Mouse (Mus musculus) heart, embryonic 15.5 days (tissue): Measurements from ENCODE around the gene Ptcra. TPM values are rescaled to one million over a fixed set of nuclear protein-coding genes. Genes with fewer than 3 reads are reported as not detected.

Source experiments
- ATAC-seq: fragments of 200-750 bp; cut with Nextera tagmentation; replicated peaks from 2 replicates; pipeline ENCODE4 v1.8.0; 2017; ENCODE audit warnings: low read depth, moderate TSS enrichment; ENCODE audit not compliant: insufficient number of reproducible peaks, insufficient read depth, low FRiP score
- H3K27ac ChIP-seq: fragments of 300-500 bp; sonication (generic); 2 replicates; pipeline ENCODE4 v1.5.1; 2015; ENCODE audit warnings: mild to moderate bottlenecking, inconsistent platforms
- H3K27me3 ChIP-seq: fragments of 300-500 bp; sonication (generic); 2 replicates; pipeline ENCODE4 v1.6.1; 2015; ENCODE audit warnings: inconsistent platforms
- H3K36me3 ChIP-seq: fragments of 300-500 bp; sonication (generic); 2 replicates; pipeline ENCODE4 v1.6.1; 2015; ENCODE audit warnings: mild to moderate bottlenecking, inconsistent platforms
- H3K4me1 ChIP-seq: fragments of 300-500 bp; sonication (generic); replicated peaks from 2 replicates; pipeline ENCODE4 v1.6.1; 2015; ENCODE audit warnings: inconsistent platforms
- H3K4me2 ChIP-seq: fragments of 300-500 bp; sonication (generic); 2 replicates; pipeline ENCODE4 v1.6.1; 2015; ENCODE audit warnings: inconsistent platforms, mild to moderate bottlenecking, moderate library complexity
- H3K4me3 ChIP-seq: fragments of 300-500 bp; sonication (generic); 2 replicates; pipeline ENCODE4 v1.5.1; 2015; ENCODE audit warnings: mild to moderate bottlenecking, inconsistent platforms
- H3K9ac ChIP-seq: fragments of 300-500 bp; sonication (generic); 2 replicates; pipeline ENCODE4 v1.6.1; 2015; ENCODE audit warnings: mild to moderate bottlenecking, inconsistent platforms
- H3K9me3 ChIP-seq: fragments of 300-500 bp; sonication (generic); replicated peaks from 2 replicates; pipeline ENCODE4 v1.6.1; 2016; ENCODE audit warnings: inconsistent platforms
- WGBS: fragments of 180-500 bp; shearing (Covaris S2); methylation state at CpG from one replicate; pipeline ENCODE4 v1.1.7; 2015; ENCODE audit warnings: mixed read lengths; 5-methylcytosine and 5-hydroxymethylcytosine counted together
- polyA plus RNA-seq: library from polyadenylated mRNA; unstranded; fragments of >200 nt; fragmentation: Nextera tagmentation; extraction: Ambion mirVana; gene quantifications from 2 replicates; pipeline ENCODE4 v1.2.1, GENCODE M21; 2015

Ptcra gene
- polyA plus RNA-seq, 1 experiment from 2014 or later, result 2.9 TPM

GRCm38 (mm10) chr17:46745506-46745905 is 18.0 kb downstream of the Ptcra start:
- no peak overlapping the region for H3K4me3 ChIP-seq
- peaks cover 14% of the 10 kb centered on the region; the same call in 1 of the 2 replicates for H3K36me3 ChIP-seq

DNA sequence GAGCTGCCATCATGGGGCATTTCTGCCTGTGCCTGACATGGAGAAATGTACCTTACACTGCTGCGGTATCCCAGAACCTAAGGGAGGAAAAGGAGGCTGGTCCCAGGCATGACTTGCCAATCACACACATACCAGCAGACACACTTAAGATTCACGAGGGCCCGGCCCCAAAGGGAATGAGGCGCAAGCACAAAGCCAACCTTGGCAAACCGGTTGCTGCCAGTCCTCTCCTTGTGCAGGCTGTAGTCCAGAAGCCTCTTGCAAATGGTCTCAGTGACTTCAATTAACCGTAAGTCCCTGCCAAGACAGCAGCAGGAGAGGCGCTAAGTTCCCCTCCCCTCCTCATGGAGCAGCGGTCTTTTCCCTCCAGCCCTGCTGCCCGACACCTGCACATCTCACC is 20.5 kb downstream of the Ptcra start:
- no peak overlapping the region for H3K4me3 ChIP-seq
- no peak overlapping the region for H3K9ac ChIP-seq
- H3K27me3 ChIP-seq, result no peaks in the 10 kb centered on the region
- no peak overlapping the region for H3K4me2 ChIP-seq
- 91% methylated on average over 9 of the region's 9 CpGs for WGBS
- no peaks in the 10 kb centered on the region for H3K4me1 ChIP-seq
- no peak overlapping the region for H3K27ac ChIP-seq
- H3K36me3 ChIP-seq, result peaks cover 14% of the 10 kb centered on the region; the same call in 1 of the 2 replicates
- H3K9me3 ChIP-seq, result no peaks in the 10 kb centered on the region
- no peak for ATAC-seq

More at GRCm38 (mm10) chr17:46745506-46745905, 18.0 kb downstream of the Ptcra start:
- no peaks in the 10 kb centered on the region for H3K27me3 ChIP-seq
- H3K9me3 ChIP-seq, result no peaks in the 10 kb centered on the region
- 84% methylated on average over 2 of the region's 2 CpGs for WGBS
- H3K4me1 ChIP-seq, result peaks cover under 1% of the 10 kb centered on the region
- no peak overlapping the region for H3K9ac ChIP-seq
- no peak overlapping the region for H3K4me2 ChIP-seq
- no peak for ATAC-seq
- H3K27ac ChIP-seq, result no peak overlapping the region

GRCm38 (mm10) chr17:46741305-46741704 is 22.2 kb downstream of the Ptcra start:
- Histone ChIP-seq H3K9ac (no peak overlapping the region), H3K36me3 (peaks cover 12% of the 10 kb centered on the region; the same call in 1 of the 2 replicates), H3K4me2 (no peak overlapping the region), H3K27me3 (no peaks in the 10 kb centered on the region), H3K4me1 (no peaks in the 10 kb centered on the region), H3K4me3 (no peak overlapping the region), H3K27ac (no peak overlapping the region), H3K9me3 (no peaks in the 10 kb centered on the region)
- 86% methylated on average over 6 of the region's 6 CpGs for WGBS
- ATAC-seq, result no peak

DNA sequence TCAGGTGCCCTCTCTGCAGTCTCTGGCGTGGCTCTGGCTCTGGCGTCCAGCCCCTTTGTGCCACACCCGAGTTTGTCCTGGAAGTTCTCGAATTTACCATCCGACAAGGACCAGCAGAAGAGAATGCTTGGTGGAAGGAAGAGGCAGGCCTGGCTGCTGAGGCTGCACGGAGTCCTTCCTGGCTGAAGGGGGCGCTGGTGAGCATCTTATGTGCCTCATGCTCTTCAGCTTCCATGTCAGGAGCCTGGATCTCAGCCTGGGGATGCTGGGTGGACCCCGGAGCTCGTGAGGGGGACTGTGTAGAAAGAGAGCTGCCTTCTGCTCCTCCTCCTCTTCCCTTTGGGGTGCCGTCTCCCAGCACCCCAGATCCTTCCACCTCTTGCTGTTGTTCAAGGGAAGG is 27.4 kb downstream of the Ptcra start:
- no peak overlapping the region for H3K4me2 ChIP-seq
- H3K36me3 ChIP-seq, result peaks cover 3% of the 10 kb centered on the region; the same call in 1 of the 2 replicates
- no peaks in the 10 kb centered on the region for H3K9me3 ChIP-seq
- no peak overlapping the region for H3K9ac ChIP-seq
- no peaks in the 10 kb centered on the region for H3K27me3 ChIP-seq
- H3K4me3 ChIP-seq, result no peak overlapping the region
- no peaks in the 10 kb centered on the region for H3K4me1 ChIP-seq
- H3K27ac ChIP-seq, result no peak overlapping the region
- no peak for ATAC-seq
- WGBS, result 61% methylated on average over 10 of the region's 10 CpGs

GRCm38 (mm10) chr17:46735287-46735686 is 28.2 kb downstream of the Ptcra start:
- Histone ChIP-seq H3K9me3 (no peaks in the 10 kb centered on the region), H3K27ac (no peak overlapping the region), H3K4me2 (no peak overlapping the region), H3K36me3 (peaks cover 3% of the 10 kb centered on the region; the same call in 1 of the 2 replicates), H3K4me3 (no peak overlapping the region), H3K4me1 (no peaks in the 10 kb centered on the region), H3K9ac (no peak overlapping the region), H3K27me3 (no peaks in the 10 kb centered on the region)
- ATAC-seq, result no peak
- WGBS, result 81% methylated on average over 7 of the region's 7 CpGs

DNA sequence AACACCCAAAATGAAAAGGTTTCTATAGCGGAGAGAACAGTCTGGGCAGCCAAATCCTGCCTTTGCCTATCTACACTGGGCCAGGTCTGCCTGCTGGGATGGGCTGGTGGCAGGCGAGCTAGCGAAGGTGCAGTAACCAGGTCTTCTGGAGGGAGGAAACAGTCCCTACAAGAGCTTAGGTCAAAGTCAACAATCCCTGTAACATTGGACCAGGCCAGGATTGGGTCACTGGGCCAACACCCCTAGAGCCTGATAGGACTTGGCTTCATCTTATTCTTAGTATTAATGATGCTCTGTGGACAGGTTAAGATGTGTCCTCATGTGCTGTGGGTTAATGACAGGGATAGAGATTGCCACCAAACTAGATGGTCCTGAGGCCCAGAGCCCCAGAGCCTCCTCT is 29.5 kb downstream of the Ptcra start:
- Histone ChIP-seq H3K4me1 (peaks cover under 1% of the 10 kb centered on the region; the same call in 1 of the 2 replicates), H3K4me3 (no peak overlapping the region), H3K36me3 (peaks cover 3% of the 10 kb centered on the region; the same call in 1 of the 2 replicates), H3K4me2 (no peak overlapping the region), H3K9me3 (no peaks in the 10 kb centered on the region), H3K9ac (no peak overlapping the region), H3K27me3 (peaks cover 6% of the 10 kb centered on the region; the same call in 1 of the 2 replicates), H3K27ac (no peak overlapping the region)
- WGBS, result 87% methylated on average over 3 of the region's 3 CpGs
- no peak for ATAC-seq

- Histone ChIP-seq H3K4me3 (peak within 1 kb of the TSS; percentile 10; the same call in 1 of the 2 replicates), H3K27me3 (peaks cover 19% of the 10 kb centered on the region), H3K9me3 (no peaks in the 10 kb centered on the region), H3K36me3 (no peaks in the 10 kb centered on the region), H3K27ac (no peak within 1 kb of the TSS), H3K9ac (no peak within 1 kb of the TSS), H3K4me1 (peaks cover 16% of the 10 kb centered on the region), H3K4me2 (peak within 1 kb of the TSS; percentile 38)
- ATAC-seq, result no peak
- 20% methylated on average over 24 of the region's 24 CpGs for WGBS
Observed at GRCm38 (mm10) chr17:46728904-46729318, 34.6 kb downstream of the Ptcra start, which contains the start of gene Gnmt. Gene Gnmt (minus strand): TSS chr17:46729168.

DNA sequence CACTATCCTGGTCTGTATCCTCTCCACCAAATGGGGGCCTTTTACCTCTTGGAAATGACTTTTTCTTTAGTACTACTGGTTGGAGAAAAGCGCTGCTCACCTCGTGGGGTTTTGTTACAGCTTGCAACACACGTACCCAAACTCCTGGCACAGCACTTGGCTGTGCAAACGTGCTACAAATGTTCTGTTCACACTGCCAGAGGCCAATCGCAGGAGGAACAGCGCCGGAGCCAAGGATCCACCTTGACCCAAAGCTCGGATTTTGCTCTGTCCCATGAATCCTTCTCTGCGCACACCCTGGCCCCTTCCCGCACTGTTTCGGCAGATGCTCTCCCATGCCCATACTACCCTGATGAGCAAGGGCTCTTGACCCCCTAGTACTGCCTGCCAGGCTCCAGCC is 35.0 kb downstream of the Ptcra start:
- no peak overlapping the region for H3K27ac ChIP-seq
- H3K9me3 ChIP-seq, result no peaks in the 10 kb centered on the region
- 44% methylated on average over 11 of the region's 11 CpGs for WGBS
- peaks cover 16% of the 10 kb centered on the region for H3K4me1 ChIP-seq
- no peak overlapping the region for H3K9ac ChIP-seq
- H3K4me3 ChIP-seq, result peak overlapping the region; percentile 10; the same call in 1 of the 2 replicates
- H3K4me2 ChIP-seq, result peak overlapping the region; percentile 38
- H3K36me3 ChIP-seq, result no peaks in the 10 kb centered on the region; the same call in 1 of the 2 replicates
- no peak for ATAC-seq
- H3K27me3 ChIP-seq, result peaks cover 19% of the 10 kb centered on the region

DNA sequence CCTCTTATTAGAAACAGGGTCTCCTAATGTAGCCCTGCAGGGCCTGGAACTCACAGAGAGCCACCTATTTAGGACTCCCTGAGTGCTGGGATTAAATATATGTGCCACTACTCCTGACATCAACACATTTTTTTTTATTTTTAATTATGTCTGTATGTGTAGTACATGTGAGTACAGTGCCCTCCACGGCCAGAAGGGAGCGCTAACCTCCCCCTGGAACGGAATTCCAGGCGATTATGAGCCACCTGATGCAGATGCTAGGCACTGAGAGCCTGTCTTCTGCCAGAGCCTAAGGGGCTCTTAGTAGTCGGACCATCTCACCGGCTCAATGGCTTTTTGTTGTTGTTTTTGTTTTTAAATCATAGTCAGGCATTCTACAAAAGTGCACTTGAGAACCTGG is 35.5 kb downstream of the Ptcra start:
- Histone ChIP-seq H3K27me3 (peaks cover 19% of the 10 kb centered on the region), H3K9me3 (no peaks in the 10 kb centered on the region), H3K9ac (no peak overlapping the region), H3K4me1 (peaks cover 16% of the 10 kb centered on the region), H3K27ac (no peak overlapping the region), H3K4me2 (no peak overlapping the region), H3K36me3 (no peaks in the 10 kb centered on the region; the same call in 1 of the 2 replicates), H3K4me3 (no peak overlapping the region)
- no peak for ATAC-seq
- 39% methylated on average over 6 of the region's 6 CpGs for WGBS

DNA sequence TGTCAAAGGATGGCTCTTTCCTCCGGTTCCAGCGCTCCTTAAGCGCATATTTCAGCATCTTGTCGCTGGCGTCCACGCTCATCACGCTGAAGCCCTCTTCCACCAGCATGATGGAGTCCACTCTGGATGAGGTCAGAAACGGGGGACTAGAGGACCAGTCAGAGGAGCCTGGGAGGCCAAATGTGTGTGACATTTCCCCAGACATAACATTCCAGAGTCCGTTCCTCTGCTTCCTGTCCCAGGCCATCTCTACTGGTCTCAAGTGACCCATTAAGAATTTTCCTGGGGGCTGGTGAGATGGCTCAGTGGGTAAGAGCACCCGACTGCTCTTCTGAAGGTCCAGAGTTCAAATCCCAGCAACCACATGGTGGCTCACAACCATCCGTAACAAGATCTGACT is 36.2 kb downstream of the Ptcra start:
- Histone ChIP-seq H3K4me2 (no peak overlapping the region), H3K36me3 (no peaks in the 10 kb centered on the region; the same call in 1 of the 2 replicates)
- WGBS, result 89% methylated on average over 11 of the region's 11 CpGs

GRCm38 (mm10) chr17:46725731-46726645 is 37.5 kb downstream of the Ptcra start:
- no peak for ATAC-seq
- no peak overlapping the region for H3K4me2 ChIP-seq
- H3K27ac ChIP-seq, result no peak overlapping the region
- WGBS, result 83% methylated on average over 26 of the region's 26 CpGs
- no peaks in the 10 kb centered on the region for H3K9me3 ChIP-seq
- H3K4me3 ChIP-seq, result no peak overlapping the region
- H3K9ac ChIP-seq, result no peak overlapping the region
- no peaks in the 10 kb centered on the region; the same call in 1 of the 2 replicates for H3K36me3 ChIP-seq
- H3K27me3 ChIP-seq, result peaks cover 19% of the 10 kb centered on the region
- H3K4me1 ChIP-seq, result peaks cover 16% of the 10 kb centered on the region

More for the DNA sequence above, 36.2 kb downstream of the Ptcra start:
- ATAC-seq, result no peak
- Histone ChIP-seq H3K4me3 (no peak overlapping the region; the same call in 1 of the 2 replicates), H3K27me3 (peaks cover 19% of the 10 kb centered on the region), H3K4me1 (peaks cover 16% of the 10 kb centered on the region), H3K9me3 (no peaks in the 10 kb centered on the region), H3K9ac (no peak overlapping the region), H3K27ac (no peak overlapping the region)
